Mouse (Mus musculus): ENCODE measurements at regions not wholly inside any gene's neighbourhood (a gene's known extent, or its start where the extent isn't known, plus 50 kb on each side); places are given as distances from the start of the nearest gene placed in this dataset.

DNA sequence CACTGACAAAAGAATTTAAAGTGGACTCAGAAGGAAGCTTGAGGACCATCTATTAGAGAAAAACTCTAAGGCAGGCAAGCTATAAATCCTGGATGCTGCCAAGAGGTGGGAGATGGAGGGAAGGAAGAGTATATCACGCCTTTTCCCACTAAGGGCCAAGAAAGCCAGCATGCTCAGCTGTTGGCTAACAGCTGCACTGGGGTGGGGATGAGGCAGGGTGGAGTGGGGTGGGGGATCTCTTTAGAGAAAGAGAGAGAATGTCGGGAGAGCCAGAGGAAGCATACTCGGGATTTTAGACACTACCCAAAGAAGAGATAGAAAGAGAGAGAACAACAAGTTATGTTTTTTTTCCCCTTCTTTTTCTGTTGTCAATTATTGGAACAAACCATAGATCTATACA is 115.2 kb upstream of the Shb start:
- in situ Hi-C loops (cut with MboI, MseI), result no loop called here

DNA sequence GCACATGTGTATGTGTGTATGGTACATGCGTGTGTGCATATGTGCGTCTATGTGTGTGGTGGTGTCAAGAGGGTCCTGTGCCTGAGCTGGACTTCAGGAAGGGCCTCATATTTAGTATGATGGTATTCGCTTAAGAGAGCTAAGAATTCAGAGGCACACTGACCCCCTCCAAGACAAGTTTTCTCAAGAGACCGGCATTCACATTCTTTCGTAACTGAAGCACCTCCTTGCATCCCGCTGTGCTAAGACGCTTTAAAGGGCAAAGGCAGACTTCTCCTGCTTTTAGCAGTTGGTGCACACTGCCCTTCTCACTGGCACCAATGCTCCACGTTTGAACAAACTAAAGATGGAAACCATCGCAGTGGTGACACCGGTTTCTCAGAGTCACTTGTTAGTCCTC is 110.3 kb upstream of the Shb start:
- in situ Hi-C loops (cut with MboI, MseI), result loop anchor here (5.0 kb wide), 1 partner anchor 50 kb away; no protein-coding TSS in a partner anchor

DNA sequence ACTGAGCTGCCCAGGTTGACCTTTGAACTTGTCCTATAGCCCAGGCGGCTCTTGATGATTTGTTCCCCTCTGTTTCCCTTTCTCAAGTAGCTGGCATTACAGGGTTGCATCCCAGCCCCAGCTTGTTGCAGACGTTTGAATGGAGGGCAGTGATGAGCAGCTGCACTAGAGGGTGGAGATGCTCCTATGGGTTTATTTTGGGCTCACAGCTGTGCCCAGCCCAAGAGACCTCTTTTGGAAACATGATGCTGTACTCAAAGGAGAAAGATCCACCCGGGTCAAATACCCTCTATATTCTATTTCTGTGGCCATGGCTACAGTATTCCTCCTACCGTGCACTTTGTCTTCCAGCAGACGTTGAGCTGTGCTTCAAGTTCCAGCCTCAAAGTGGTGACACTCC is 109.0 kb upstream of the Shb start:
- in situ Hi-C loops (cut with MboI, MseI), result loop anchor here (5.0 kb wide), 1 partner anchor 51 kb away; no protein-coding TSS in a partner anchor

DNA sequence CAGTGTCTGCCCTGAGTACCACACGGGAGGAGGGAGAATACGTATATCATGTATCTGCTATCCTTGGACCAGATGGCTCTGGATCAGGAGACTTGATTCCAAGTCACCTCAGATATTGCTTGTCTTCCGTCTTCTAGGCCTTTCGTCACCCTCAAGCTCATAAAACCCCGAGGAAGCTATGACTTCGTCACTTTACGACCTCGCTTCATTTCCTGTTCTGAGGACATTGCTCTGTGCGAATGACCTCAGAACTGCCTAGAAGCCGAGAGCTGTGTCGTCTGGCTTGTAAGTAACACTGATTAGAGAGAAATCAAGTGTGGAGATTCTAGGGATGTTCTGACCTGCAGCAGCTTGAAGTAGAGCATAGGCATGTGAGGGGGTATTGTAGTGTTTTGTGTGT is 108.4 kb upstream of the Shb start:
- in situ Hi-C loops (cut with MboI, MseI), result loop anchor here (5.0 kb wide), 1 partner anchor 52 kb away; no protein-coding TSS in a partner anchor

DNA sequence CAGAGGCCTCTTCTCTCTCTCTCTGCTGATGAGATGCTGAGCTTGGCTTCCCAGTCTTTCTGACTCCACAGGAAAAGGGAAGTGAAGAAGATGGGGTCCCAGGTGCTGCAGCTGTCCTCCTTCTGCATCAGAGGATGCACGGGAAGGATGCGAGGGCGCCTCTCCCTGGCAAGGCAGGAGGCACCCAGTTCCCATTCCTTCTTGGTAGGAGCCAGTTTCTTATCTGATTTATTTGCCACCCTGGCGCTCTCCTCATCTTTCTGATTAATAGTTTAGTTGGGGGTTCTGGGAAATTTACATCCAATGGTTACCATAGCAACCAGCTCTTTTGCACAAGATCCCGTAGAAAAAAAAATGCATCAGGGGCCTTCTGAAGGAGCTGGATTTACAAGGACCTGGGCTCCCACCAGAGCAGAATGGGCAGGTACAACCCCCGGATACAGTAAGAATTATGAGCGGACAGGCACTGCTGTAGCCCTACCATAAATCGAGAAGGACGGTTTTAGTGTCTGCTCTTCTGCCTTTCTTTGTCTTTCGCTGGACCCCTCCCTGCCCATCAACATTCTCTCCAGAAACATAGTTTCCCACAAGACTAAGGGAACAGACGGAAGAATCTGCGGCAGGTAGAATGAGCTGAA is 107.2 kb upstream of the Shb start:
- in situ Hi-C loops (cut with MboI, MseI), result loop anchor here (5.0 kb wide), 1 partner anchor 53 kb away; no protein-coding TSS in a partner anchor

DNA sequence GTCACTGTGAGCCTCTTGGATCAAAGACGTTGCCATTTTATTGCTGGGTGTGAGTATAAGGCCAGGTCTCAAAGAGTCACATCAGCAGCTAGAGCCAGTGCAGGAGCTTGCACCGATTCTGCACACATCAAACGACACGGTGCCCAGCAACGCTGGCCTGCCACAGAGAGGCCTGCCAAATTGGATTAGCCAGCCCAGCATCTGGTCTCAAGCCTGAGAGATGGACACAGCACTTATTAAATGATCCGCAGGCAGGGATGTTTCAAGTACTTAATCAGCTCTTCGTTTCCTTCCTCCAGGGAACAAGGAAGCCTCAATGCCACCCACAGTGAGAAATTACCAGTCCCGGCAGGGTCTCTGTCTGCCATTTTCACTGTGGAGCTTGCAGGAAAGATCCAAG is 106.1 kb upstream of the Shb start:
- in situ Hi-C loops (cut with MboI, MseI), result no loop called here

DNA sequence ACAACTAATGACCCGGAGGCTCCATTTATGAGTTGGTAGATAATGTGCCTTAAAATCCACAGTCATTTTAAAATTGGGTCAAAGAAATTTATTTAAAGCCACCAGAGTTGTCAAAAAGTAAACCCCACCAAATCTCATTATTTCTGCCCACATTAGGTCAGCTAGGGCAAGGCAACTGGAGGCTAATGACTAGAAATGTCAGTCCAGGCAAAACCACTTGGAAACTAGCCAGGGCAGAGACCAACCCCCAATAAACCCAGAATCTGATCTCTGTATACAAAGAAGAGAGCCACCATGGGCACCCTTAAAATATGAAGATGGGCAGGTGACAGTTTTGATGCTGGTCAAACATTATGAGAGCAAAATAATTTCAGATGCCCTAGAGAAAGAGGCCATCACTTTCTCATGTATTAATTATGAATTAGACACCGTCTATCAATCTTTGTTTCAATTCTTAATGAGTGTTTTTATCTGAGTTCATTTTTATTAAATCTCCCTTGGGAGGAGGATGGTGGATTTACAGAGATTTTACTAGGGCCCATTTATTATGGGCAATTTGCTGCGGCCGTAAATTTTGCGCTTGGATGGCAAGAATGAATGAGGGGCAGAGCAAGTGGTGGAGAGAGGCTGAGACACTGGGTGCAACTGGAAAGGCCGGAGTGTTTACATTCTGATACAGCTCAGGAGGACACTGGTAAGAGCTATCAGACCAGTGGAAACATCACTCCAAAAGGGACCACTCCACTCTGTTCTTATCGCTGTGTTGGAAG is 99.2 kb upstream of the Shb start:
- in situ Hi-C loops (cut with MboI, MseI), result no loop called here

DNA sequence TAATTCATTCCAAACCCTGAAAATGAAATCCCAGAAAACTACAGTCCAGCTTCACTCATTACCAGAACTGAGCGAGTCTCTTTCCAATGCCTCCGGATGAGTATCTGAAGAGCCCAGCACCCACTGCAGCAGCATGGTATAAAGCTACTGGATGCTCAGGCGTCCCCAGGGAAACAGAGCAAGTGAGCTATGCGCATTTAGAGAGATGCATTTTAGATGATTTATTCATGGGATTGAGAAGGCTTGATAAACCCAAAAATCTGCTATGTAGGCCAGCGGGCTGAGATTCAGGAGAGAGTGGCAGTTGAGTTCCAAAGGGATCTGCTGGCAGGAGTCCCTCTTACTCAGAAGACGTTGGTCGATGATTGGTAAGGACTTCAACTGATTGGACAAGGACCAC is 93.4 kb upstream of the Shb start:
- in situ Hi-C loops (cut with MboI, MseI), result no loop called here

DNA sequence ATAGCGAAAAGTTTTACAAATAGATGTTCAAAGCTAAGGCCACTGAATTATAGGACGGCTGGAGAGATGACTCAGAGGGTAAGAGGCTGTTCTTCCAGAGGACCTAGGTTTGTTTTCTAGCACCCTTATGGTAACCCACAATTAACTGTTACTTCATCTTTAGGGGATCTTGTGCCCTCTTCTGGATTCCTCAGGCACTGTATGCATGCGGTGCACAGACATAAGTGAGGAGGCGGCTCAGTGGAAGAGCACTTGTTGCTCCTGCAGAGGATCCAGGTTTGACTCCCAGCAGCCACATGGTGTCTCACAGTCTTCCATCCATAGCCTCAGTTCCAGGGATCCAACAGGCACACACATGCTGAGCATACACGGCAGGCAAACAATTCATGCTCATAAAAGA is 89.7 kb upstream of the Shb start:
- in situ Hi-C loops (cut with MboI, MseI), result no loop called here

DNA sequence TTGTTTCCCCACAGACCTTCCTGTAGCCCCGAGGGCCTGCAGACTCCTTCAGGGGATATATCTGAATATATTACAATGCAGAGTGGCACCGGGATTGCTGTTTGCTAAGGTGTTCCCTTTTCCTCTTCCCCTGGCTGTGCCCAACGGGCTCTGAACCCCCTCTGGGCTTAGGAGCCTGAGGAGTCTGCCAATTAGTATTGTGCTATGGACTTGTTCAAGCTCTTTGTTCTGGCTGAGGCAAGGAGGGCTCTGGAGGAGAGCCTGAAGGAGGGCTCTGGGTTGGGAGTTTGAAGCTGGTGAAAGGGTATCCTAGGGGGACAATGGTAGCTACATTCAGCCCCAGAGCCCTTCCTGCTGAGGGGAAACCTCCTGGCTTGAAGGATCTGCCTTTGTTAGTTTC is 84.9 kb upstream of the Shb start:
- in situ Hi-C loops (cut with MboI, MseI), result loop anchor here (10.0 kb wide), 1 partner anchor 202 kb away; no protein-coding TSS in a partner anchor

DNA sequence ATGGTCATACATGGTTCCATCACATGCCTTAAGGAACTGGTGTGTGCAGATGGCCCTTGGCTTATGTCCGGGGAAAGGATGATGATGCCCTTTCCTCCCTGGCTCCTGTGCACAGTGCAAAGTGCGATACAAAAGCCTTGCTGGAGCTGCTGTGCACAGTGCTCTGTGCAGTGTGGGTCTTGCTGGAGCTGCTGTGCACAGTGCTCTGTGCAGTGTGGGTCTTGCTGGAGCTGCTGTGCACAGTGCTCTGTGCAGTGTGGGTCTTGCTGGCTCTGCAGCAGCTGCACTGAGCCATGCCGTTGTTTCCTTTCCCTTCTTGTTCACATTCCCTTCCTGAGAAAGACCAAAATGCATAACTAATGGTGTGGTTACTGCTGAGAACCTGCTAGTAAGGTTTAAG is 81.2 kb upstream of the Shb start:
- in situ Hi-C loops (cut with MboI, MseI), result loop anchor here (10.0 kb wide), 1 partner anchor 199 kb away; no protein-coding TSS in a partner anchor

DNA sequence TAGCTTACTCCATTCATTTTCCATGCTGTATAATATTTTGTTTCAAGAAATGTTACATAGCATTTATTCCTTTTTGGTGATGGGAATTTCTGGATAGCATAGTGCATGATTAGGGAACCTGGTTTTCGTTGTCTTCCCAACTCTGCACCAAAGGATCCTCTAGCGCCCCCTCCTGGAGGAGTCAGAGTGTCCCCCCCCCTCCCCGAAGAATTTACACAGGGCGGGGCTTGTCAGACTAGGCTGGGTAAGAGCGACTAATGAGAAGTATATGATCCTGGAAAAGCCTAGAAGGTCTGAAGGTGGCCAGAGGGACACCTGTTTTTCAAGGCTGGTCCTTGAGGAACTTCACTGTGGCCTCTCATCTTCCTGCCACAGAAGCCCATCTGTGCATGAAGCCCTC is 79.9 kb upstream of the Shb start:
- in situ Hi-C loops (cut with MboI, MseI), result loop anchor here (10.0 kb wide), 1 partner anchor 197 kb away; no protein-coding TSS in a partner anchor

DNA sequence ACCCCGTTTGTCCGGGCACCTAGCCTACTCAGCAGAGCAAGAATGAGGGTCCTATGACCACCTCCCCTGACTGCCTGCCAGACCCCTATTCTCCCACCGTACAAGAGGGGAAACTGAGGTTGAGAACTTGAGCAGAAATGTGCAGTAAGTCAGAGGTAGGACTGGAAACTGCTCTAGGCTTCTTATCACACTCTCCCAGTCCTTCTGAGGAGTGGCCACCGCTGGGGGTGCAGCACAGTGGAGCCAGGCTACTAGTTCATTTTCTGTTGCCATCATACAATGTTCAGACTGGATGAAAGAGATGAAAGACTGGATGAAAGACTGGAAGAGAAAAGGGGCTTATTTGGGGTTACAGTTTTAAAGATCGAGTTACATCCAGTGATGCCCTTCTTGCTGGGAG is 78.7 kb upstream of the Shb start:
- in situ Hi-C loops (cut with MboI, MseI), result loop anchor here (10.0 kb wide), 1 partner anchor 196 kb away; no protein-coding TSS in a partner anchor

DNA sequence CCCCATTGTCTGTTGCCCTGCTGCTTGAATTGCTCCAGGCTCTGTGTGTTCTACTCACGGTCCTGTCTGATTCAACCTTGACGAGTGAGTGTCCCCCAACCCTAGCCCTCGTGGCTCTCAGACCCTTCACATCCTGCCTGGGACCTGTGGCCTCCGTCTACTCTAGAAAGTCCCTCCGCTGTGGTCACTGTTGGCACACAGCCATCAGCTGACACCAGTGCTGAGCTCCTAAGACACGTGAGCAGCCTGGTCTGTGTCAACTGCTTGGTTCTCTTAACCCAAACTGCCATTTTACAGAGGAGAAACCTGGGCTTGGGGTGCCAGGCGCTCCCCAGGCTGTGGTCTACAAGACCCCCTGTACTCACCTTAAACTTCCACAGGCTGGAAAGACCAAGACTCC is 74.3 kb upstream of the Shb start:
- in situ Hi-C loops (cut with MboI, MseI), result no loop called here

DNA sequence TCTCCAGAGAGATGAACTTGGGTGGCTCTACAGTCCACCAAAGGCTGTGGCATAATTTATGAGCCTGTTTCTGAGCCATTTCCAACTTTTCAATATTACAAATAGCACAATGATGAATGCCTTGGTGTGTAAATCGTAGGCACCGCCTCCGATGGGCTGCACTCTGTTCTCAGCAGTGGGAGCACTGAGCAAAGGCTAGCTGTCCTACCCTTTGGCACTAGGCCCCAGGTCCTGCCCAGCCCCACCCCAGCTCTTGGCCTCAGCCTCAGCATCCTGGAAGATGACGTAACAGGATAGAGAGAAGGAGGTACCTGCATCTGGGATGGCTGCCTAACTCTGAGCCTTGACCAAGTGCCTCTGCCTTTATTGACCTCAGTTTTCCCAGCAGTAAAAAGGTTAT is 73.4 kb upstream of the Shb start:
- in situ Hi-C loops (cut with MboI, MseI), result no loop called here

DNA sequence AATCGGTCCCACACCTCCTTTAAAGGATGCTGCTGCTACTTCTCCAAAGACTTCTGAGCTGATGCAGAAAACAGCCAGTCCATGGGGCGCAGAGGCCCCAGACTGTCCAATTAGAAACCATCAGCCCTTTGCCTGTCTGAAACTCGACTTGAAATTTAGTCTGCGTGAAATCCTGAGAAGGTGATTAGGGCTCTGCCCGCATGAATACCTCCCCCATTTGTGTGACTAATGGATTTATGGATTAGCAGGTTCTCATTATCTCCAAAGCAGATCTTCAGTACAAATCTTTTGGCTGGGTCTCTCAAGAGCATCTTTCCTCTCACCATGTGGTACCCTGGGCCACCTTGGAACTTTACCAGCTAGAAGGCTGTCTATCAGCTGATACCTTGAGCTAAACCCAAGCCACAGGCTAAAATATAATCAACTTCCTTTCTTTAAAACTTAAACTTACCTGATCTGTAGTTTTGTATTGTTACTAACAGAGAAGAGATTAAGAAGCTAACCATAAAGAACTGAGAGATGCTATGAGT is 72.1 kb upstream of the Shb start:
- in situ Hi-C loops (cut with MboI, MseI), result no loop called here

DNA sequence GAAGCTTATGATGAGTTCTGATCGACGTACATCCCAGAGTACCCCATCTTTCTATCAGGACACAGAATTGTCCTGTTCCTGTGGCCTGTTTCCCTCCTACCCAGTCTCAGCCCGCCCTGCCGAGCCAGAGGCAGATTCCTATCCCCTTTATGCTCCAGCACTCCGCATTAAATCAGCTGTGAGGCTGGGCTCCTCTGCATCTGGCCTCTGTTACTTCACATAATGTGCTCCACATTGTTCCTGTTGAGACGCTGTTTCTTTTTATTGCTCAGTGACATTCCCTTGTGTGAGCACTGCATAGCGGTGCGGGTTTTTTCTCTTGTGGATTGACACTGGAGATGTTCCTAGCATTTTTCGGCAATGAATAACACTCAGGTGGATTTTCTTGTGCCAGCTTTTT is 68.2 kb upstream of the Shb start:
- in situ Hi-C loops (cut with MboI, MseI), result no loop called here

DNA sequence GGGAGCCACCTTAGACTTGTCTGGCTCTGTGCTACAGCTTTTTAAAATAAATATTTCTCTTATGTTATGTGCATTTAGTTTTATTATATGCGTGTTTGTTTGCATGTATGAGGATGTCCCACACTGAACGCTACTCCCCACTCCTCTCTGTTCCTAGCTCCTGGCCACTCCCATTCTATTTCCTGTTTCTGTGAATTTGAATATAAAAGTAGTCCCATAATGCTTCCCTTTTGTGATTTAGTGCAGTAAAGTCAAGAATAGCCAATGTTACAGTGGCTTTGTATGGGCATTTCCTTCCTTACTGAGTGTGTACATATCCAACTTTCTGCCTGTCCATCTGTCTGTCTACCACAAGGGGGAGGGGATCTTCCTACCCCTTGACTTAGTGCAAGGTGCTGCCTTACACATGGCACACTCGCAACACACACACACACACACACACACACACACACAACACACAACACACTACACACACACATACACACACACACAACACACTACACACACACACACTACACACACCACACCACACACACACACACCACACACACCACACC is 61.2 kb upstream of the Shb start:
- in situ Hi-C loops (cut with MboI, MseI), result no loop called here

DNA sequence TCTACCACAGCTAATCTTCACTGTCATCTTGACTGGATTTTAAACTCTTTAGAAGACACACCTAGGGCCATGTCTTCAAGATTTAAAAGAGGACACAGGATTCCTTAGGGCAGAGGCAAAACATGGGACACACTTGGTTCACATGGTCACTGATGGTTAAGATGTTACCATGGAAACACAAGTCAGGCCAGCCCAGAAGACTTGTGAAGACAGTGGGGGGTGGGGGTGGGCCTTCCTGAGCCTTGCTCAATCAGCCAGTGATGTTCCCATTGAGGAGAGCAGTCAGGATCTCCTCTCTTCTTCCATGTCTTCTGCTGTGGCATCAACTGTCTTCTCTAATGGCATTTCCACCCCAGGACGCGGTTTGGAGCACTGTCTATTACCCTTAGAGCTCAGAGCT is 60.5 kb upstream of the Shb start:
- in situ Hi-C loops (cut with MboI, MseI), result no loop called here

DNA sequence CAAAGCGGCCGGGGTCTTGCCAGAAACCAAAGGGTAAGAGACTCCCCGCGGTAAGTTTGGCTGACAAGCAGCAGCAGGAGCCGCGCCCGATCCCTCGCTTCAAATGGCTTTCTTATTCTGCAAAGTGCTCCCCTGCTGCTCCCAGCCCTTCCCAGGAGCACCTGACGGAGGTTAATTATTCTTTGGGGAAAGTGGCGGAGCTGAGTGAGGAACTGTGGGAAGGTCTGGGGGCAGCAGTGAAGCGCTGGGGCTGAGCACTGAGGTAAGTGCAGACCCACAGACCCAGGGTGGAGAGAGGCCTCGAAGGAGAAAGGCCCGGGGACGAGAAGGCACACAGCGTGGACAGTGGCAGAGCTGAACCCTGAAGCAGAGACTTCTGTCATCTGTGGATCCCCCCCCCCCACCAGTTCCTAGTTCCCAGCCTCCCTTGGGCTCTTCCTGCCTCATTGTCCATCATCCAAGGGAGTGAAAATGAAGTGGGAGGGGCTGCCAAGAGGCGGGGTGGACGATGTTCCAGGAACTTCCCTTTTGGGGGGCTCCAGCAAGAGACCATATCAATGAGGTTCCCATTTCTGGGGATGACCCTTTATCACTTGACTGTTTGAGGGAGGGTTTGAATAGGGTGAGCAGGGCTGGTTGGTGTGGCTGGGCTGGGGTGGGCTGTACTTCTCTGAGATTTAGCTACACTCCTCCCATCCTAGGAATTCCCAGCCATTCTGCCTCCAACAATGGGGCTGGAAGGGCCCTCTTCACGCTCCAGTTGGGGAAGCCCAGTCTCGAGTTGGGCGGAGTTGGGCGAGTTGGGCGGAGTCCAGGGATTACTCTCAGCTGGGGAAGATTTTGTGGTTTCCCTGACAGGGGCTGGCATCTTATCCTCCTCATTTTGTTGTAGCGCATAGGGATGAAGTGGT is 59.4 kb upstream of the Shb start:
- in situ Hi-C loops (cut with MboI, MseI), result no loop called here

DNA sequence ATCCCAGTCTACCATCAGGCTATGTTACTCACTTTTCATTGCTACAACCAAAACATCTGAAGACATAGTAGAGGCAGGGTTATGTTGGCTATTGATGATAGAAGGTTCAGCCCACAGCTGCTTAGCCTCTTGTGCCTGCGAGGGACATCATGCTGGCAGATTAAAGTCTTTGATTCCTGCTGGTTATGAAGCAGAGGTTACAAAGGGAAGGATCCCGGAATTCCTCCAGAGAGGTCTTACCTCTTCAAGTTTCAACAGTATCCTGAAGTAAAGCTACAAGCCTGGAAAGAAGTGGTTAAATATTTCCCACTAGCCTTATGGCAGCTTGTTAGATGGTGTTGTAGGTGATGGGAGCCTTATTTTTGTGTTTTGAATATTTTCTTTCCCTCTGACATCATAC is 58.6 kb upstream of the Shb start:
- in situ Hi-C loops (cut with MboI, MseI), result no loop called here
